Mouse (Mus musculus): ENCODE results near the gene Susd5. TPM values are rescaled to one million over a fixed set of nuclear protein-coding genes. Genes with fewer than 3 reads are reported as not detected.
A peak's percentile ranks its signal among the peaks of the same experiment; 100 is the strongest.

The Susd5 gene
- polyA plus RNA-seq, 2 experiments = 15.7 to 29.8 TPM

GRCm38 (mm10) chr9:114094854-114095253 lies 37.9 kb downstream of the Susd5 start:
- Histone ChIP-seq H3K4me1 (ENCODE audit: control insufficient read depth, insufficient read depth, low read length) (no peaks in the 10 kb centered on the region), H3K27me3 (ENCODE audit: control insufficient read depth, insufficient read depth, low read length) (no peaks in the 10 kb centered on the region), H3K36me3 (ENCODE audit: control insufficient read depth, insufficient read depth, low read length) (no peaks in the 10 kb centered on the region), H3K4me3 (replicated peaks; ENCODE audit: low read length) (no peak overlapping the region), H3K9me3 (ENCODE audit: control insufficient read depth, low read length) (no peaks in the 10 kb centered on the region), H3K4me2 (replicated peaks; ENCODE audit: low read depth, low read length, severe bottlenecking) (no peak overlapping the region), H3K27ac (replicated peaks; ENCODE audit: low read depth, low read length) (no peak overlapping the region), H3K9ac (ENCODE audit: low read depth, low read length, severe bottlenecking) (no peak overlapping the region)
- WGBS = 88% methylated on average over 2 of the region's 2 CpGs
- DNase-seq (ENCODE audit: low spot score) (no peak), ATAC-seq (ENCODE audit: low FRiP score, low read depth) (no peak)
- no peak for TF ChIP-seq POLR2A (IDR thresholded peaks at IDR 0.05; ENCODE audit: borderline replicate concordance, extremely low read depth, insufficient read depth, insufficient read length)

GRCm38 (mm10) chr9:114098716-114099302 lies 41.9 kb downstream of the Susd5 start:
- Histone ChIP-seq H3K36me3 (ENCODE audit: control insufficient read depth, insufficient read depth, low read length) (no peaks in the 10 kb centered on the region), H3K4me1 (ENCODE audit: control insufficient read depth, insufficient read depth, low read length) (no peaks in the 10 kb centered on the region), H3K4me2 (replicated peaks; ENCODE audit: low read depth, low read length, severe bottlenecking) (no peak overlapping the region), H3K27me3 (ENCODE audit: control insufficient read depth, insufficient read depth, low read length) (no peaks in the 10 kb centered on the region), H3K9me3 (ENCODE audit: control insufficient read depth, low read length) (no peaks in the 10 kb centered on the region), H3K4me3 (replicated peaks; ENCODE audit: low read length) (no peak overlapping the region), H3K9ac (ENCODE audit: low read depth, low read length, severe bottlenecking) (no peak overlapping the region), H3K27ac (replicated peaks; ENCODE audit: low read depth, low read length) (no peak overlapping the region)
- TF ChIP-seq POLR2A (IDR thresholded peaks at IDR 0.05; ENCODE audit: borderline replicate concordance, extremely low read depth, insufficient read depth, insufficient read length) = no peak
- WGBS = 68% methylated on average over 9 of the region's 9 CpGs
- ATAC-seq (ENCODE audit: low FRiP score, low read depth) (no peak), DNase-seq (ENCODE audit: low spot score) (no peak)

- H3K4me3 ChIP-seq (replicated peaks; ENCODE audit: low read length) = no peak overlapping the region
- no peaks in the 10 kb centered on the region for H3K9me3 ChIP-seq (ENCODE audit: control insufficient read depth, low read length)
- H3K4me1 ChIP-seq (ENCODE audit: control insufficient read depth, insufficient read depth, low read length) = 0 out of 2 replicates have a peak, but pooled peaks cover 3% of the 10 kb centered on the region
- H3K27me3 ChIP-seq (ENCODE audit: control insufficient read depth, insufficient read depth, low read length) = no peaks in the 10 kb centered on the region
- no peak overlapping the region for H3K9ac ChIP-seq (ENCODE audit: low read depth, low read length, severe bottlenecking)
- 84% methylated on average over 2 of the region's 2 CpGs for WGBS
- ATAC-seq (ENCODE audit: low FRiP score, low read depth) (no peak), DNase-seq (ENCODE audit: low spot score) (no peak)
- no peak for TF ChIP-seq POLR2A (IDR thresholded peaks at IDR 0.05; ENCODE audit: borderline replicate concordance, extremely low read depth, insufficient read depth, insufficient read length)
- H3K4me2 ChIP-seq (replicated peaks; ENCODE audit: low read depth, low read length, severe bottlenecking) = no peak overlapping the region
- no peaks in the 10 kb centered on the region for H3K36me3 ChIP-seq (ENCODE audit: control insufficient read depth, insufficient read depth, low read length)
- H3K27ac ChIP-seq (replicated peaks; ENCODE audit: low read depth, low read length) = no peak overlapping the region
Measured at GRCm38 (mm10) chr9:114110268-114110667, 53.3 kb downstream of the Susd5 start.

- no peak for ATAC-seq (ENCODE audit: low FRiP score, low read depth)
- no peak for TF ChIP-seq POLR2A (IDR thresholded peaks at IDR 0.05; ENCODE audit: borderline replicate concordance, extremely low read depth, insufficient read depth, insufficient read length)
- no peak overlapping the region for H3K4me3 ChIP-seq (replicated peaks; ENCODE audit: low read length)
Measured at GRCm38 (mm10) chr9:114111161-114111560, 54.2 kb downstream of the Susd5 start.

GRCm38 (mm10) chr9:114112226-114112625 lies 55.3 kb downstream of the Susd5 start:
- no peak for TF ChIP-seq POLR2A (IDR thresholded peaks at IDR 0.05; ENCODE audit: borderline replicate concordance, extremely low read depth, insufficient read depth, insufficient read length)
- no peaks in the 10 kb centered on the region for H3K27me3 ChIP-seq (ENCODE audit: control insufficient read depth, insufficient read depth, low read length)
- no peaks in the 10 kb centered on the region for H3K36me3 ChIP-seq (ENCODE audit: control insufficient read depth, insufficient read depth, low read length)
- ATAC-seq (ENCODE audit: low FRiP score, low read depth) (peak; percentile 77), DNase-seq (ENCODE audit: low spot score) (peak; percentile 87)
- 0 out of 2 replicates have a peak, but pooled peaks cover 3% of the 10 kb centered on the region for H3K4me1 ChIP-seq (ENCODE audit: control insufficient read depth, insufficient read depth, low read length)
- H3K27ac ChIP-seq (replicated peaks; ENCODE audit: low read depth, low read length) = no peak overlapping the region
- no peak overlapping the region for H3K4me3 ChIP-seq (replicated peaks; ENCODE audit: low read length)
- no peak overlapping the region for H3K4me2 ChIP-seq (replicated peaks; ENCODE audit: low read depth, low read length, severe bottlenecking)
- 56% methylated on average over 6 of the region's 6 CpGs for WGBS
- H3K9ac ChIP-seq (ENCODE audit: low read depth, low read length, severe bottlenecking) = no peak overlapping the region
- H3K9me3 ChIP-seq (ENCODE audit: control insufficient read depth, low read length) = no peaks in the 10 kb centered on the region

More at GRCm38 (mm10) chr9:114111161-114111560, 54.2 kb downstream of the Susd5 start:
- H3K4me2 ChIP-seq (replicated peaks; ENCODE audit: low read depth, low read length, severe bottlenecking) = no peak overlapping the region
- no peak overlapping the region for H3K27ac ChIP-seq (replicated peaks; ENCODE audit: low read depth, low read length)
- H3K9me3 ChIP-seq (ENCODE audit: control insufficient read depth, low read length) = no peaks in the 10 kb centered on the region
- DNase-seq (ENCODE audit: low spot score) = no peak
- 76% methylated on average over 8 of the region's 8 CpGs for WGBS
- H3K36me3 ChIP-seq (ENCODE audit: control insufficient read depth, insufficient read depth, low read length) = no peaks in the 10 kb centered on the region
- H3K27me3 ChIP-seq (ENCODE audit: control insufficient read depth, insufficient read depth, low read length) = no peaks in the 10 kb centered on the region
- H3K4me1 ChIP-seq (ENCODE audit: control insufficient read depth, insufficient read depth, low read length) = 0 out of 2 replicates have a peak, but pooled peaks cover 3% of the 10 kb centered on the region
- H3K9ac ChIP-seq (ENCODE audit: low read depth, low read length, severe bottlenecking) = no peak overlapping the region

Measured in limb, embryonic 14.5 days (tissue).